Mouse (Mus musculus) C2C12 (cell line): Measurements from ENCODE around the gene Gm13285.
"Not testable (repeated sequence)": the region's sequence is repeated elsewhere in the genome, so short reads cannot be mapped to it uniquely, and the experiment has no call there.

Source experiments
- FOSL1 ChIP-seq: IDR thresholded peaks from one replicate; pipeline ENCODE4 v1.8.0; 2011; ENCODE audit warnings: mild to moderate bottlenecking, low read length; ENCODE audit not compliant: poor library complexity, insufficient read depth, severe bottlenecking
- USF1 ChIP-seq: IDR thresholded peaks from one replicate; pipeline ENCODE4 v1.6.1; 2011; ENCODE audit warnings: low read depth, mild to moderate bottlenecking, control low read depth, moderate library complexity

DNA sequence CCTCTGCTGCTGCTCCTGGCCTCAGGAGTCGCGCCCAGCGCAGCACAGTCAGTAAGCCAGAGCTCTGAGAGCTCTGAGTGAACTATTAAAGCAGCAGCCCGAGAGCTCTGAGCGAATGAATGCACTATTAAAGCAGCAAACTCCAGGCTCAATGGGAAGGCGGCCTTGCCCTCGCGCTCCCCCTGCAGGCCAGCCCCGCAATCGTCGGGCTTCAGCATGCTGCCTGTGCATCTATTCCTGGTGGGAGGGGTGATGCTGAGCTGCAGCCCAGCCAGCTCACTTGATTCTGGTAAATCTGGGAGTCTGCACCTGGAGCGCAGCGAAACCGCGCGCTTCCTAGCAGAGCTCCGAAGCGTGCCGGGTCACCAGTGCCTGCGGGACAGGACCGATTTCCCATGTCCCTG, 41.8 kb upstream of the Gm13285 start:
- not testable (repeated sequence) for TF ChIP-seq USF1, FOSL1
